Mouse (Mus musculus) adrenal gland, adult 18-20 months (tissue): ENCODE data around the gene Coro2a. TPM values are rescaled to one million over a fixed set of nuclear protein-coding genes. Genes with fewer than 3 reads are reported as not detected.
A peak's percentile ranks its signal among the peaks of the same experiment; 100 is the strongest.
"Not testable (repeated sequence)": the region's sequence is repeated elsewhere in the genome, so short reads cannot be mapped to it uniquely, and the experiment has no call there.

Experiments
- DNase-seq, 2 experiments: peaks; one replicate each; pipeline ENCODE4 v3.0.0; 2021 to 2022; ENCODE audit warnings: low spot score in 2 of 2
- total RNA-seq, 2 experiments: library from RNA; stranded (reverse); gene quantifications; 1 replicate in 1 of 2; 2 replicates in 1 of 2; pipeline ENCODE4 v1.2.3; 2021

The Coro2a gene
- total RNA-seq, 2 experiments from 2014 or later: 2.1 to 2.6 TPM

DNA sequence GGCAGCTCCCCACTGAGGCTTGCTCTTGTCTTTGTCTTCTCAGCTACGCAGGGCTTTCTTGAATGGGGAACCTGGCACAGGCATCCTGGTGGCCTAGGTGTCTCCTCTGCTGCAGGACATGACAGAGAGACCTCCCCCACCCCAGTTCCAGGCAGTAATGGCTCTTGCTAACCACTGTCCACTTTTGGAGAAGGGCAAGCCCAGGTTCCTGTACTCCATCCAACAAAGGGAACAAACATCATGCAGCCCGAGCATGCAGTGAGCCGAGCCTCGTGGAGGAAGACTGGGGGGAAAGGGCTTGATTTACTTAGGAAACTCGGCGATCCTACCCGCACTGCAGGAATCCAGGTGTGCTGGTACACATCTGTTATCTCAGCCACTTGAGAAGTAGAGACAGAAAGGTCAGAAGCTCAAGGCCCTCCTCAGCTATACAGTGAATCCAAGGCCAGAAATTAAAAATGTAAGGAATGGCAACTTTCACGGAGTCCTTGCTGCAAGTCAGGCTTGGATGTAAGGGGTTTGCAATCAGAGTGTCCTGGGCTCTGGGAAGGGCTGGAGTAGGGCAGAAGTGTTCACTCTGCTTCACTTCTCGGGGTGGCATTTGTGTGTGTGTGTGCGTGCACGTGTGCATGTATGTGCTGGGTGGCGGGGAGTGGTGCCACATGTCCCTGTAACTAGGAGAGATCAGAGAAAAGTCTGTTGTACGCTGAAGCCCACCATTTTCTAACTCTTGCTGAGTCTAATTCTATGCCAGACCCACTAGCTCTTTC is 16.8 kb downstream of the Coro2a start:
- DNase-seq: no peak

DNA sequence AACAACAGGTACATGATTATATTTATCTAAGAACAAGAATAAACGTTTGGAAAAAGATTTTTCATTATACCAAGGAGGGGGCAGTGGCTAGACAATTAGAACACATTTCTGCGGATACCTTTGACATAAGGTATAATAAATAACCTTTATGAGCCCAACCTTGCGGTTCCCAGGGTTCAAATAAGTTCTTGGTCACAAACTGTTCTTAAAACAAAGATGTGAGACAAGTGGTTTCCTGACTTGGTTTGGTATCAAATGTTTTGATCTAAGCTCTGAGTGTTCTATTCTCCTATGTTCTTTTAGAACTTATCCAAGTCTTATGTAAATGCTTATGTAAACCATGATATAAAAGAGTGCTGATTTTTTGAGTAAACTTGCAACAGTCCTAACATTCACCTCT is 17.5 kb downstream of the Coro2a start:
- not testable (repeated sequence) for DNase-seq

DNA sequence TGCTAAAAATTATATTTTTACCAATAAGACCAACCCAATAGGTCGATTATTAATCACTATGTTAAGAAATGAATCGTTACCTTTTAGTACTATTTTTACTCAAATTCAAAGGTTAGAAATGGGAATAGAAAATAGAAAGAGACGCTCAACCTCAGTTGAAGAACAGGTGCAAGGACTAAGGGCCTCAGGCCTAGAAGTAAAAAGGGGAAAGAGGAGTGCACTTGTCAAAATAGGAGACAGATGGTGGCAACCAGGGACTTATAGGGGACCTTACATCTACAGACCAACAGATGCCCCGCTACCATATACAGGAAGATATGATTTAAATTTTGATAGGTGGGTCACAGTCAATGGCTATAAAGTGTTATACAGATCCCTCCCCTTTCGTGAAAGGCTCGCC is 17.9 kb downstream of the Coro2a start:
- not testable (repeated sequence) for DNase-seq

DNA sequence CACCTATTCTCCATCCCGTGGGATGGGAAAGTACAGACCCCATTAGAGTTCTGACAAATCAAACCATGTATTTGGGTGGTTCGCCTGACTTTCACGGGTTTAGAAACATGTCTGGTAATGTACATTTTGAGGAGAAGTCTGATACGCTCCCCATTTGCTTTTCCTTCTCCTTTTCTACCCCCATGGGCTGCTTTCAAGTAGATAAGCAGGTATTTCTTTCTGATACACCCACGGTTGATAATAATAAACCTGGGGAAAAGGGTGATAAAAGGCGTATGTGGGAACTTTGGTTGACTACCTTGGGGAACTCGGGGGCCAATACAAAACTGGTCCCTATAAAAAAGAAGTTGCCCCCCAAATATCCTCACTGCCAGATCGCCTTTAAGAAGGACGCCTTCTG is 20.0 kb downstream of the Coro2a start:
- not testable (repeated sequence) for DNase-seq

DNA sequence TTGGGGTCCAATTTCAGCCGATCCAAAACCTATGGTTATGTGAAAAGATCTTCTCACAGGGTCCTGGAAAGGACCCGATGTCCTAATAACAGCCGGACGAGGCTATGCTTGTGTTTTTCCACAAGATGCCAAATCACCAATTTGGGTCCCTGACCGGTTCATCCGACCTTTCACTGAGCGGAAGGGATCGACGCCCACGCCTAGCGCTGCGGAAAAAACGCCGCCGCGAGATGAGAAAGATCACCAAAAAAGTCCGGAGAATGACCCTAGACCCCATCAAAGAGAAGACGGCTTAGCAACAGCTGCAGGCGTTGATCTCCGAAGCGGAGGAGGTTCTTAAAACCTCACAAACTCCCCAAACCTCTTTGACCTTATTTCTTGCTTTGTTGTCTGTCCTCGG is 20.4 kb downstream of the Coro2a start:
- not testable (repeated sequence) for DNase-seq

DNA sequence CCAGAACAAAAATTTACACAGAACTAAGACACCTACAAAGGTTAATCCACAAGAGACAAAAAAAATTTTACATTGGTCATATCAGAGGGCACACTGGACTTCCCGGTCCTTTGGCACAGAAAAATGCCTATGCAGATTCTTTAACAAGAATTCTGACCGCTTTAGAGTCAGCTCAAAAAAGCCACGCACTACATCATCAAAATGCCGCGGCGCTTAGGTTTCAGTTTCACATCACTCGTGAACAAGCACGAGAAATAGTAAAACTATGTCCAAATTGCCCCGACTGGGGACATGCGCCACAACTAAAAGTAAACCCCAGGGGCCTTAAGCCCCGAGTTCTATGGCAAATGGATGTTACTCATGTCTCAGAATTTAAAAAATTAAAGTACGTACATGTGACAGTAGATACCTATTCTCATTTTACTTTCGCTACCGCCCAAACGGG is 21.2 kb downstream of the Coro2a start:
- DNase-seq: not testable (repeated sequence)

DNA sequence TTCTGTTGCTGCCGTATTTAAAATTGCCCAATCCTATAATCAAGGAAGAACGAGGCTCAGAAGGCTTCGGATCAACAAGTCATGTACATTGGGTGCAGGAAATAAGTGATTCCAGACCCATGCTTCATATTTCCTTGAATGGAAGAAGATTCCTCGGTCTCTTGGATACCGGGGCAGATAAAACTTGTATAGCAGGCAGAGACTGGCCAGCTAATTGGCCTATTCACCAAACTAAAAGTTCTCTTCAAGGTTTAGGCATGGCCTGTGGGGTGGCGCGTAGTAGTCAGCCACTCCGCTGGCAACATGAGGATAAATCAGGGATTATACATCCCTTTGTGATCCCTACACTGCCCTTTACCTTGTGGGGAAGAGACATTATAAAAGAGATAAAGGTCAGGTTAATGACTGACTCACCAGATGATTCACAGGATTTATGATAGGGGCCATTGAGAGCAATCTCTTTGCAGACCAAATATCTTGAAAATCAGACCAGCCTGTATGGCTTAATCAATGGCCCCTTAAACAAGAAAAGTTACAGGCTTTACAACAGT is 23.1 kb downstream of the Coro2a start:
- DNase-seq: not testable (repeated sequence)

DNA sequence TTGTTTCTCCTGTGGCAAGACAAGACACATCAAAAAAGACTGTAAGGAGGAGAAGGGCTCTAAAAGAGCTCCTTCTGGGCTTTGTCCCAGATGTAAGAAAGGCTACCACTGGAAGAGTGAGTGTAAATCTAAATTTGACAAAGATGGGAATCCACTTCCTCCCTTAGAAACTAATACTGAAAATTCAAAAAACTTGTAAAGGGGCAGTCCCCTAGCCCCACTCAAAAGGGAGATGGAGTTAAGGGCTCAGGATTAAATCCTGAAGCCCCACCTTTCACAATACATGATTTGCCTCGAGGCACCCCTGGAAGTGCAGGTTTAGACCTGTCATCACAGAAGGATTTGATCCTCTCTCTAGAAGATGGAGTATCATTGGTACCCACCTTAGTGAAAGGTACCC is 23.8 kb downstream of the Coro2a start:
- no peak for DNase-seq

DNA sequence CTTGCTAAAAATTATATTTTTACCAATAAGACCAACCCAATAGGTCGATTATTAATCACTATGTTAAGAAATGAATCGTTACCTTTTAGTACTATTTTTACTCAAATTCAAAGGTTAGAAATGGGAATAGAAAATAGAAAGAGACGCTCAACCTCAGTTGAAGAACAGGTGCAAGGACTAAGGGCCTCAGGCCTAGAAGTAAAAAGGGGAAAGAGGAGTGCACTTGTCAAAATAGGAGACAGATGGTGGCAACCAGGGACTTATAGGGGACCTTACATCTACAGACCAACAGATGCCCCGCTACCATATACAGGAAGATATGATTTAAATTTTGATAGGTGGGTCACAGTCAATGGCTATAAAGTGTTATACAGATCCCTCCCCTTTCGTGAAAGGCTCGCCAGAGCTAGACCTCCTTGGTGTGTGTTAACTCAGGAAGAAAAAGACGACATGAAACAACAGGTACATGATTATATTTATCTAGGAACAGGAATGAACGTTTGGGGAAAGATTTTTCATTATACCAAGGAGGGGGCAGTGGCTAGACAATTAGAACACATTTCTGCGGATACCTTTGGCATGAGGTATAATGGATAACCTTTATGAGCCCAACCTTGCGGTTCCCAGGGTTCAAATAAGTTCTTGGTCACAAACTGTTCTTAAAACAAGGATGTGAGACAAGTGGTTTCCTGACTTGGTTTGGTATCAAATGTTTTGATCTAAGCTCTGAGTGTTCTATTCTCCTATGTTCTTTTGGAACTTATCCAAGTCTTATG is 26.3 kb downstream of the Coro2a start:
- not testable (repeated sequence) for DNase-seq

DNA sequence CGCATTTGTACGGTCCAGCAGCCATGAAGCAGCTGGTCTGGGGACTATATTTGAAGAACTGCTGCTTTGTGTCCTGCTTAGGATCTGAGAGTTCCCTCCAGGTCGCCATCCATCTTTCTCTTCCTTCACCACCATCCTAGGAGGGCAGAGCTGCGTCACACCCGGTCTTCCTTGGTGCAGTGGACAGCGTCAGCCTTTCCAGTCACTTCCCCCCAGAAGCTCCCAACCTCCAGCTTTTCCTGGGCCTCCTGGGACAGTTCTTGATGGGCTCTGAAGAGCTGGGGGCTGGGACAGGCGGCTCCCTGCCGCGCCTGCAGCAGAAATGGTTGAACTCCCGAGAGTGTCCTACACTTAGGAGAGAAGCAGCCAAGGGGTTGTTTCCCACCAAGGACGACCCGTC is 27.2 kb downstream of the Coro2a start:
- DNase-seq: no peak

DNA sequence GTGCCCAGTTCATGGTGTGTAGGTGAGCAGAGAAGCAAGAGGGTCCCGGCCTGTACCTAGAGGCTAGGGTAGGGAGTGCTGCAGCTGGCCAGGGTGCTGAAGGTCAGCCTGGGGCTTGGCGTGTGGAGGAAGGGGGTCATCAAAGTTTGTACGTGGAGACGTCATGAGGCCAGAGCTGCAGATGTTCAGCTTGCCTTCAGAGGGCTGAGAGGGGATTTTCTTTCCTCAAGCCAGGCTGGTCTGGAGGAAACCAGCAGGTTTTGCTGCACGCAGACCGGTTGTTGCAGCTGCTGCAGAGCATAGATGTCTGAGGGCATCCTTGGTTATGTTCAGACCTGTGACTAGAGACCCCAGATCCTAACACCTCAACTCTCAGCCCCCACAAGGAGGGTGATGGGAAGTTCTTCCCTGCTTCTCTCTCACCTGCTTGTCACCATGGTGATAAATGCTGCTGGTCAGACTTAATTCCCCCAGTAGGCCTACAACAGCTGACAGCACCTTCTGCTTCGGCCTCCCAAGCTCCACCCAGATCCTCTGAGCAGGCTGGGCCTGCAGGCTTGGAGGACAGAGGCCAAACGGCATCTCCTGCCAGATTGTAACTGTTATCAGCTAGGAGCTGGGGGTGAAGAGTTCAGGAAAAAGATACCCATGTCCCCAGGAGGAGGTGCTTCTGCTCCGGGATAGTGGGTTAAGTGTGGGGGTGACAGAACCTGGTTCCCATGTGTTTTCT is 27.8 kb downstream of the Coro2a start:
- DNase-seq: no peak

DNA sequence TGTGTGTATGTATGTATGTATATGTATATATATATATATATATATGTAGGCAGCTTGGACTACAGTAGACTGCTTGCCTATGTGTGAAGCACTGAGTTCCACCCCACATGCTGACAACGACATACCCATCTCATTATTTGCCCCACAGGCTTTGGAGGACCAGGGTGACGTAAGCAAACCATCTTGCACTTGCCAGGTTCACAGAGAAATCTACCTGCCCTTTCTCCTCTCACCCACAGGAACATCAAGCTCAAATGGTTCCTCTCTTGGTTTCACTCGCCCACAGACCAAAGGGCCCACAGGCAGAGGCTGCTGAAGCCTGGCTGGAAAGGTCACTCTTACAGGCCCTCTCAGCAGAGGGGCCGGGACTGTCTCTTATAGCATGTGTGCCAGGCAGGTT is 29.4 kb downstream of the Coro2a start:
- DNase-seq: no peak

DNA sequence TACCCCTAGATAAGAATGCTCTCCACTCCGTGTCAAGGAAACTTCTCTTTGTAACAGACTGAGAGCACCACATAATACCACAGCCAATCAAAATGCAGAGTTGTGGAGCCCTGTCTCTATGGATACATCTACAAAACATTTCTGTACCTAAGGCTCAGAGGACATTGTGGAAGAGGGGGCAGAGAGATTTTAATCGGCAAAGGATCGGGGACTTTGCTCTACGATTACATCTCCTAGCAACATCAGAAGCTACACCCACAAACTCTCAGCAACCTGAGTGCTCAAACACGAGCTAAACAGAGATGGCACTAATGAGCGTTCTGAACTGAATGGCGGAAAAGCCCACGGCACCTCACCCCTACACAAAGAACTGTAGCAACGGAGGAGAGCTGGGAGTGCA is 30.3 kb downstream of the Coro2a start:
- no peak for DNase-seq

DNA sequence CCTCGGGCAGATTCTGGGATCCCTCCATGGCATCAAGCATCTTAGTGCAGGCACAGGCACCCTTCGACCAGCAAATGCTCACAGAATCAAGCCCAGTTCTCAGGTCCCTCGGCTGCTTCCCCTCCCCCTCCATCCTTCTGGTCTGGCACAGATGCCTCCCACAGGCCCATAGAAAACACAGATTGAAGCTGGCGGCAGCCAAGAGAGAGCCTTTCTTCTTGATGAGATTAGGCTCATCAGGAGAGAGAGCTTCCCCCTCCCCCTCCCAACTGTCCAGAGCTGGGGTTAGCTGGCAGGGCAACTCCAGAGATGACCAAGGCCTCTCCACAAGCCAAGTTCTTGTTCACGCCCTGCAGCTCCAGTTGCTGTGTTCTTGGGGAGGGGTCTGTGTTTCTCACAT is 32.3 kb downstream of the Coro2a start:
- DNase-seq: no peak

DNA sequence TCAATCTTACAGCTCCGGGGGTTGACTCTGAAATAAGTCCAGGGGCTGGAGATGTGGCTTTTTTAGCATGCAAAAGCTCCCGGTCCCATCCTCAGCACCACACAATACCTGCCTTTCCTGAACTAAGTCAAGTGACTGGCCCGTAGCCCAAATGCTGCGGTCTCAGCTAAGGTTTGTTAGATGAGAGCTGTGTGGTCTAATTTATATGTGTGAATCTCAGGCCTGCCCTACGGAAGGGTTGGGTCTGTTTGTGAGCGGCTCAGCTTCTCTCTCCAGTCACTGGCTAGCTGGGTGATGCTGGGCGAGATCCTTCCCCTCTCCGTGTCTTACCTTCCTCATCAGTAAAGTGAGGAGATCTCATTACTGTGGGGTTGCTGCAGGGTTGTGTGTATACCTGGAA is 33.8 kb downstream of the Coro2a start:
- DNase-seq: no peak

DNA sequence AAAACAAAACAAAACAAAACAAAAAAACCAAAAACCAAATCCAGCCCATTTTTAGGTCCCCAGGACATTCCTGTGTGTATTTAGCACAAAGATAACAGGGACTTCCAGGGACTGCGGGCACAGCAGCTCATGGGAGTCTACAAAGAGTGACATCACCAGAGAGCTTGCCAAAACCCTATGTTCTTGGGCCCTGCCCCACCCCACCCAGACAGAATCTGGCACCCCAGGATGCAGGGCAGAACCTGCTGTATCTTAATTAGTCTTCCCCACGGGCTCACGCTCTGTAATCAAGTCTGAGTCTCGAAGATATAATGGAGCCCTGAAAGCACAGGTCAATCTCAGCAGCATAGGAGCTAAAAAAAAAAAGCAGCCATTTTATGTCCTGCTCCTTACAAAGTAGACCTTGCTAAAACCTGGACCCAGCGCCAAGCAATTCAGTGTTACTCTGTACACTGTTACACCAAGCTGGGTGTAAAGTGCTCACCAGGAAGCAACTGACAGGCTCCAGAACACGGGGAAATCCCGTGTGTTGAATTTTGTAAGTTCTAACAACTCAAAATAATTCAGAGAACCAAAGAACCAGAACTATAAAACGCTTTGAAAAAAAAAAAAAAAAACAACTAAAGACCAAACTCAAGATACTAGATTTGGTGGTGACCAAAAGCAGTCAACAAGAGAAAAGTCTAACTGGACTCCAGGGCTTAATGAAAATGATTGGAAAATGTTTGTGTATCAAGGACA is 34.9 kb downstream of the Coro2a start:
- no peak for DNase-seq

DNA sequence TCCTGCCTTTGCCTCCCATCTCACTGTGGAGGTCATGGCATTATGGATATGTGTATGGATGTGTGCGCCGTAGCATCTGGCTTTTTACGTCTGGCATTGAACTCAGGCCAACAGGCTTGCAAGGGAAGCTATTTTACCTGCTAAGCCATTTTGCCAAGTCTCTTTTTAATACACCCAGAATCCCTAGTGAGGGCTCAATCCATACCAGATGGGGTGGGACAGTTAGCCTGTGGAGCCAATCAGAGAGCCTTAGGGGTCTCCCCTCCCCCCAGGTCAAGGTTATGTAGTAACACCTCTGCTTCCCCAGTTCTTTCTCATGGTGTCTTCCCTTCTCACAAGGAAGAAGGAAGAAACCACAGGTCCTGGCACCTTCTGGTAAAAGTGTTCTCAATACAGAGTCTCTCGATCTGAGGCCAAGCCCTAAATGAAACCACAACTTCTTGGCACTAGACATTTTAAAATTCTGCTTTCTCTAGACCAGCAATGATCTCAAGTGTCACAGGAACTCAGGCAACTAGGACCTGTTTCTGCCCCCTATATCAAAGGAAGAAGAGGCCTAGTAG is 36.5 kb downstream of the Coro2a start:
- no peak for DNase-seq

DNA sequence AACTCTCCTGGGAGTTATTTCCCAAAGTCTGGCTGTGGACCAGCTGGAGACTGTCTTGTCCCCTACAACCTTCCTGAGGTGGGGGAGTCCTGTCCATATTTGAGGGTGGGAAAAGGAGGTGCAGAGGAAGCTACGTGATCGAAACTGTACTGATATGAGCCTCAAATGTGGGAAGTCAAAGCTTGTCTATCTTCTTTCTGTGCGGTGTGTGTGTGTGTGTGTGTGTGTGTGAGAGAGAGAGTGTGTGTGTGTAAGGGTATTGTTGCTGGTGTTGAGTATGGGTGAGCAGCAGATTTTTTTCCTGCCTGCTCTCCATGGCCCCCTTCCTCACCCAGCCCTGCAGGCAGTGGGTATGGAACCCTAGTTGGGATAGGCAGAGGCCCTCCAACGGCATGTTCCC is 37.8 kb downstream of the Coro2a start:
- DNase-seq: peak in 1 of 2 experiments; percentile 13

DNA sequence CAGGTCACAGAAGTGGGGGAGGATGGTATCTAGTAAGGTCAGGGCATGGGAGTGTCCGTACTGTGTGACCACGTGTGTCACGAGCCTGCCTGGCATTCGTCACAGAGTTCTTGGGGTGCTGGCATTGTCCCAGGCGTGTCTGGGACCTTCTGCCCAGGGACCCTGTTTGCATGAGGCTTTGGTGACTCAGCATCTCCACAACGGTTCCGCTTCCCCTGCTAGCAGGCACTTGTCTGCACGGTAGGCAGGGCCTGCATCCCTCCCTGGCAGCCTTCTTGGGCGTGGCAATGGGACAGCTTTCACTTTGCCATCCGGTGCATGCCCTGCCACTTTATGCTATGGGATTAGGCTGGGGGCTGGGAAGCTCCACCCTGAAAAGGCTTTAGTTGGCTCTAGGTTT is 38.2 kb downstream of the Coro2a start:
- peak; percentile 30 to 39 for DNase-seq

DNA sequence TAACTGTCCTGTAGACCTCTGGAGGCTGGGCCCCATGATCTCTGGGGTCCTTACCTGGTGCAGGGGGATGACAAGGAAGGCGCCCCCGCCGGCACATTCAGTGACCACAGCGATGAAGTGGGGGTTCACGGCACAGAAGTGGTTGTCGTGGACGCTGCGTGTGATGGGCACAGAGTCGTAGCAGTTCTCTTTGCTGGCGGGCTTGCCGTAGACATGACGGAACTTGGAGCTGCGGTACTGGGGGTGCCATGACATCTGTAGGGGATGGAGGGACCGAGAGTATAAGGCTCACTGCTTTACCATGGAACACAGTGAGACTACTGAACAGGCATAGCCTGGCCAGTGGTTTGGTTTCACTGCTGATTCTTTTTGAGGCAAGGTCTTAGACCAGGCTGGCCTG is 39.2 kb downstream of the Coro2a start:
- peak in 1 of 2 experiments; percentile 19 for DNase-seq
